Mouse (Mus musculus): ENCODE data around the gene M6pr.

DNA sequence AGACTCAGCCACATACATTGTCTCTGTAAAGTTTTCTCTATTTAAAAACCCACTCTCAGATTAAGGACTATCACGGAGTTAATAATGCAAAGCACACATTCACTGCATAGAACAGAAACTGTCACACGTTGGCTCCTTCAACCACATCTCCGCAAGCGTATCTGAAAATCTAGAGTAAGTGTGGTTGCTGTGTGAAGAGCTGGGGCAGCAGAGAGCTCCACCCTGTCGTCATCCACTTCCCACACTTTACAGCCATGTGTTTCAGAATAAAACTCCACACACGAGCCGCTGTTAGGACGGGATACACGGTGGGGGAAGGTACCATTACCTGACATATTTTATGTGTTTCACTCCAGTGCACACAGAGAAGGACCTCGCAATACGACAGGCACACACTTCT lies 38.4 kb upstream of the M6pr start:
- TF ChIP-seq EP300 (optimal IDR thresholded peaks at IDR 0.05): no peak
- TF ChIP-seq CTCF (IDR thresholded peaks at IDR 0.05; ENCODE audit: low read depth): no peak
